Mouse (Mus musculus) embryonic fibroblast, embryonic 13.5 days (primary cell): ENCODE results near the gene Casz1.

Experiments used
- CTCF ChIP-seq: IDR thresholded peaks from 2 replicates; pipeline ENCODE4 v1.5.1; 2011; ENCODE audit warnings: mild to moderate bottlenecking, control low read depth, low read length, moderate library complexity, borderline replicate concordance; ENCODE audit not compliant: insufficient read depth
- POLR2A ChIP-seq: IDR thresholded peaks from 2 replicates; pipeline ENCODE4 v1.6.1; 2011; ENCODE audit warnings: low read depth, mild to moderate bottlenecking, control low read depth, low read length, moderate library complexity

DNA sequence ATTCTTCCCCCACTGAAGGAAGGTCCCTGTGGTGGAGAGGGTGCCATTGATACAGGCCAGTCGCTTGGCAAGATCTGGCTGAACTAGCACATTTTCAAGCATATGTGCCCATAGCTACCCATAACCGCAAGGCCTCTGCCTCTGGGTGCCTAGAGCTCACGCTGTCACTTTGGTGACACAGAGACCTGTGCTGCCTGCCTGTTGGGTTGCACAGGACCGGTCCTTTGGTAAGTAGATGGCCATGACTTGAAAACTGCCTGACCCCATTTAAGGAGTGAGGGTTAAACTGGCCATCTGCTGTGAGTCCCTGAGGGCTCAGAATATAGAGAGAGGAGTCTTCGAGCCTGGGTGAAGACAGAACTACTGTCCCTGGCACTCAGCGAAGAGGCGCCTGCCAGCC, 55.2 kb downstream of the Casz1 start:
- TF ChIP-seq POLR2A (no peak), CTCF (no peak)
